Mouse (Mus musculus) cerebellum, adult 2 months (tissue): ENCODE results near the gene Arhgef11.

Source experiments
- CTCF ChIP-seq: fragments of 200-500 bp; IDR thresholded peaks from 2 replicates; pipeline ENCODE4 v1.5.1; 2011; ENCODE audit warnings: low read depth, mild to moderate bottlenecking, control low read depth, low read length, moderate library complexity, borderline replicate concordance; ENCODE audit not compliant: insufficient read depth
- POLR2A ChIP-seq: fragments of 200-500 bp; IDR thresholded peaks from 2 replicates; pipeline ENCODE4 v1.6.1; 2011; ENCODE audit warnings: low read length, control low read depth, borderline replicate concordance; ENCODE audit not compliant: insufficient read depth

DNA sequence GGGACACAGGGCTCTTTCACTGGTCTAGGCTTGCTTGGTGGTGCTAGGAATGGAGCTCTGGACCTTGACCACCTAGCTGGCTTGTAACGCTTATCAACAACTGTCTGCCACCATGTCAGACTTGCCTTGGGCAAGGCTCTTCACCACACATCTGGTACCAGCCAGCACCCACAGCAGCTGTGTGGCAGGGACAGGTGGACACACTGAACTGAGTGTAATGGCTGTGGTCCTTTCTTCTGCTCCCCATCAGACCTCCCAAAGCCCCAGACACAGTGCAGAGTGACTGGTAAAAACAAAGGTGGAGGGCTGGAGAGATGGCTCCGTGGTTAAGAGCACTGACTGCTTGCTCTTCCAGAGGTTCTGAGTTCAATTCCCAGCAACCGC, 148.9 kb downstream of the Arhgef11 start:
- TF ChIP-seq POLR2A (no peak), CTCF (no peak)
